Mouse (Mus musculus) monocyte, adult 2 months (primary cell): ENCODE data around the gene Gm49395.

Experiments used
- DNase-seq, 2 experiments: peaks; one replicate each; pipeline ENCODE4 v3.0.0; 2022; ENCODE audit warnings: low spot score in 2 of 2, low read depth in 1 of 2

The Gm49395 gene

GRCm38 (mm10) chr13:115099381-115099780 lies 2.3 kb downstream of the Gm49395 start:
- no peak for DNase-seq

GRCm38 (mm10) chr13:115098227-115098626 lies 3.5 kb downstream of the Gm49395 start:
- DNase-seq, result no peak

- no peak for DNase-seq
Measured at GRCm38 (mm10) chr13:115096965-115097364, 4.8 kb downstream of the Gm49395 start.

- DNase-seq, result no peak
Measured at GRCm38 (mm10) chr13:115096216-115096615, 5.5 kb downstream of the Gm49395 start.

GRCm38 (mm10) chr13:115095392-115095791 lies 6.3 kb downstream of the Gm49395 start:
- no peak for DNase-seq

- no peak for DNase-seq
Measured at GRCm38 (mm10) chr13:115091511-115091910, 10.2 kb downstream of the Gm49395 start.

GRCm38 (mm10) chr13:115090977-115091445 lies 10.7 kb downstream of the Gm49395 start:
- DNase-seq, result no peak

- peak; percentile 83 to 94 for DNase-seq
Measured at GRCm38 (mm10) chr13:115090069-115090976, 11.4 kb downstream of the Gm49395 start, which contains the start of gene Pelo. TSS of gene Pelo (minus strand) at chr13:115090186.

GRCm38 (mm10) chr13:115089395-115090025 lies 12.2 kb downstream of the Gm49395 start:
- DNase-seq, result no peak

GRCm38 (mm10) chr13:115089020-115089394 lies 12.7 kb downstream of the Gm49395 start:
- DNase-seq, result no peak

GRCm38 (mm10) chr13:115085974-115086373 lies 15.7 kb downstream of the Gm49395 start:
- DNase-seq, result no peak

GRCm38 (mm10) chr13:115082339-115082738 lies 19.4 kb downstream of the Gm49395 start:
- no peak for DNase-seq

- no peak for DNase-seq
Measured at GRCm38 (mm10) chr13:115079996-115080585, 21.6 kb downstream of the Gm49395 start.

GRCm38 (mm10) chr13:115078997-115079685 lies 22.6 kb downstream of the Gm49395 start:
- DNase-seq, result no peak

- no peak for DNase-seq
Measured at GRCm38 (mm10) chr13:115077346-115078134, 24.2 kb downstream of the Gm49395 start.

- DNase-seq, result no peak
Measured at GRCm38 (mm10) chr13:115072386-115072785, 29.3 kb downstream of the Gm49395 start.

GRCm38 (mm10) chr13:115071431-115071830 lies 30.3 kb downstream of the Gm49395 start:
- DNase-seq, result no peak

- no peak for DNase-seq
Measured at GRCm38 (mm10) chr13:115067968-115068330, 33.8 kb downstream of the Gm49395 start.

- no peak for DNase-seq
Measured at GRCm38 (mm10) chr13:115067324-115067967, 34.3 kb downstream of the Gm49395 start.

- DNase-seq, result no peak
Measured at GRCm38 (mm10) chr13:115057555-115057954, 44.2 kb downstream of the Gm49395 start.
